Mouse (Mus musculus) kidney, adult 8-10 months (tissue): Measurements from ENCODE around the gene Cd274.
A peak's percentile ranks its signal among the peaks of the same experiment; 100 is the strongest.
"Not testable (repeated sequence)": the region's sequence is repeated elsewhere in the genome, so short reads cannot be mapped to it uniquely, and the experiment has no call there.

Source experiments
- DNase-seq, 2 experiments: peaks; one replicate each; pipeline ENCODE4 v3.0.0; 2022

Gene Cd274

GRCm38 (mm10) chr19:29396353-29396752 is 29.1 kb downstream of the Cd274 start:
- DNase-seq: no peak

GRCm38 (mm10) chr19:29399786-29400185 is 32.5 kb downstream of the Cd274 start:
- no peak for DNase-seq

GRCm38 (mm10) chr19:29400466-29400865 is 33.2 kb downstream of the Cd274 start:
- DNase-seq: no peak

- DNase-seq: no peak
These were observed 35.4 kb downstream of the Cd274 start for GRCm38 (mm10) chr19:29402621-29403020.

- DNase-seq: no peak
These were observed 36.0 kb downstream of the Cd274 start for GRCm38 (mm10) chr19:29403251-29403650.

- no peak for DNase-seq
These were observed 38.1 kb downstream of the Cd274 start for GRCm38 (mm10) chr19:29405388-29405787.

GRCm38 (mm10) chr19:29406042-29407017 is 39.1 kb downstream of the Cd274 start:
- DNase-seq: no peak

- DNase-seq: no peak
These were observed 43.4 kb downstream of the Cd274 start, which contains the start of gene Pdcd1lg2 for GRCm38 (mm10) chr19:29410619-29411018. Pdcd1lg2 (plus strand) TSS chr19:29410919.

GRCm38 (mm10) chr19:29412476-29413420 is 45.5 kb downstream of the Cd274 start:
- no peak for DNase-seq

- no peak for DNase-seq
These were observed 47.3 kb downstream of the Cd274 start for GRCm38 (mm10) chr19:29414513-29414912.

GRCm38 (mm10) chr19:29414917-29415316 is 47.7 kb downstream of the Cd274 start:
- not testable (repeated sequence) for DNase-seq

GRCm38 (mm10) chr19:29416393-29416902 is 49.2 kb downstream of the Cd274 start:
- no peak for DNase-seq

GRCm38 (mm10) chr19:29417188-29417587 is 49.9 kb downstream of the Cd274 start:
- DNase-seq: no peak

- DNase-seq: no peak
These were observed 50.6 kb downstream of the Cd274 start for GRCm38 (mm10) chr19:29417894-29418293.

- DNase-seq: peak; percentile 8 to 9
These were observed 51.4 kb downstream of the Cd274 start for GRCm38 (mm10) chr19:29418661-29419115.

- no peak for DNase-seq
These were observed 52.3 kb downstream of the Cd274 start for GRCm38 (mm10) chr19:29419506-29419905.

GRCm38 (mm10) chr19:29419946-29420345 is 52.7 kb downstream of the Cd274 start:
- no peak for DNase-seq

- DNase-seq: no peak
These were observed 53.1 kb downstream of the Cd274 start for GRCm38 (mm10) chr19:29420397-29420796.

GRCm38 (mm10) chr19:29422013-29422645 is 54.9 kb downstream of the Cd274 start:
- no peak for DNase-seq

GRCm38 (mm10) chr19:29422796-29423195 is 55.5 kb downstream of the Cd274 start:
- DNase-seq: no peak

GRCm38 (mm10) chr19:29430516-29430915 is 63.3 kb downstream of the Cd274 start:
- no peak for DNase-seq

GRCm38 (mm10) chr19:29430953-29431352 is 63.7 kb downstream of the Cd274 start:
- no peak for DNase-seq
